Mouse (Mus musculus): ENCODE measurements around the gene Tbc1d1. TPM values are rescaled to one million over a fixed set of nuclear protein-coding genes. Genes with fewer than 3 reads are reported as not detected.

Gene Tbc1d1
- polyA plus RNA-seq, 1 experiment from 2014 or later = 39.9 TPM

GRCm38 (mm10) chr5:64279668-64280067 lies 123.6 kb downstream of the Tbc1d1 start:
- Histone ChIP-seq H3K4me2 (replicated peaks; ENCODE audit: low read depth, low read length) (no peak overlapping the region), H3K27me3 (ENCODE audit: control insufficient read depth, insufficient read depth, low read length) (no peaks in the 10 kb centered on the region), H3K9ac (ENCODE audit: low read depth, low read length) (no peak overlapping the region), H3K27ac (ENCODE audit: low read depth, low read length) (no peak overlapping the region), H3K4me1 (ENCODE audit: control insufficient read depth, insufficient read depth, low read length) (peaks cover 9% of the 10 kb centered on the region; the same call in 1 of the 2 replicates), H3K4me3 (ENCODE audit: low read length) (no peak overlapping the region), H3K9me3 (ENCODE audit: control insufficient read depth, low read length) (no peaks in the 10 kb centered on the region), H3K36me3 (ENCODE audit: control insufficient read depth, insufficient read depth, low read length) (peaks cover 52% of the 10 kb centered on the region)
- WGBS = 38% methylated on average over 7 of the region's 7 CpGs
- ATAC-seq (ENCODE audit: low FRiP score, low TSS enrichment) = no peak

GRCm38 (mm10) chr5:64280191-64280590 lies 124.1 kb downstream of the Tbc1d1 start:
- H3K27ac ChIP-seq (ENCODE audit: low read depth, low read length) = no peak overlapping the region
- H3K36me3 ChIP-seq (ENCODE audit: control insufficient read depth, insufficient read depth, low read length) = peaks cover 54% of the 10 kb centered on the region
- 91% methylated on average over 8 of the region's 8 CpGs for WGBS

GRCm38 (mm10) chr5:64280613-64281012 lies 124.5 kb downstream of the Tbc1d1 start:
- Histone ChIP-seq H3K4me1 (ENCODE audit: control insufficient read depth, insufficient read depth, low read length) (peaks cover 9% of the 10 kb centered on the region; the same call in 1 of the 2 replicates), H3K4me3 (ENCODE audit: low read length) (no peak overlapping the region), H3K4me2 (replicated peaks; ENCODE audit: low read depth, low read length) (no peak overlapping the region), H3K27ac (ENCODE audit: low read depth, low read length) (no peak overlapping the region; the same call in 1 of the 2 replicates), H3K27me3 (ENCODE audit: control insufficient read depth, insufficient read depth, low read length) (no peaks in the 10 kb centered on the region), H3K9ac (ENCODE audit: low read depth, low read length) (no peak overlapping the region), H3K36me3 (ENCODE audit: control insufficient read depth, insufficient read depth, low read length) (peaks cover 53% of the 10 kb centered on the region), H3K9me3 (ENCODE audit: control insufficient read depth, low read length) (no peaks in the 10 kb centered on the region)
- WGBS = 49% methylated on average over 4 of the region's 4 CpGs
- ATAC-seq (ENCODE audit: low FRiP score, low TSS enrichment) = no peak

More at GRCm38 (mm10) chr5:64280191-64280590, 124.1 kb downstream of the Tbc1d1 start:
- Histone ChIP-seq H3K27me3 (ENCODE audit: control insufficient read depth, insufficient read depth, low read length) (no peaks in the 10 kb centered on the region), H3K9ac (ENCODE audit: low read depth, low read length) (no peak overlapping the region), H3K4me2 (replicated peaks; ENCODE audit: low read depth, low read length) (no peak overlapping the region), H3K4me3 (ENCODE audit: low read length) (no peak overlapping the region), H3K4me1 (ENCODE audit: control insufficient read depth, insufficient read depth, low read length) (peaks cover 9% of the 10 kb centered on the region; the same call in 1 of the 2 replicates), H3K9me3 (ENCODE audit: control insufficient read depth, low read length) (no peaks in the 10 kb centered on the region)
- no peak for ATAC-seq (ENCODE audit: low FRiP score, low TSS enrichment)

- Histone ChIP-seq H3K36me3 (ENCODE audit: control insufficient read depth, insufficient read depth, low read length) (peaks cover 55% of the 10 kb centered on the region), H3K4me1 (ENCODE audit: control insufficient read depth, insufficient read depth, low read length) (peaks cover 9% of the 10 kb centered on the region; the same call in 1 of the 2 replicates), H3K27ac (ENCODE audit: low read depth, low read length) (no peak overlapping the region), H3K9me3 (ENCODE audit: control insufficient read depth, low read length) (no peaks in the 10 kb centered on the region), H3K9ac (ENCODE audit: low read depth, low read length) (no peak overlapping the region), H3K4me3 (ENCODE audit: low read length) (no peak overlapping the region), H3K4me2 (replicated peaks; ENCODE audit: low read depth, low read length) (no peak overlapping the region), H3K27me3 (ENCODE audit: control insufficient read depth, insufficient read depth, low read length) (no peaks in the 10 kb centered on the region)
- 95% methylated on average over 7 of the region's 7 CpGs for WGBS
- no peak for ATAC-seq (ENCODE audit: low FRiP score, low TSS enrichment)
These were observed 125.6 kb downstream of the Tbc1d1 start for GRCm38 (mm10) chr5:64281674-64282073.

- peaks cover 9% of the 10 kb centered on the region; the same call in 1 of the 2 replicates for H3K4me1 ChIP-seq (ENCODE audit: control insufficient read depth, insufficient read depth, low read length)
- no peak overlapping the region for H3K9ac ChIP-seq (ENCODE audit: low read depth, low read length)
- H3K27me3 ChIP-seq (ENCODE audit: control insufficient read depth, insufficient read depth, low read length) = no peaks in the 10 kb centered on the region
- ATAC-seq (ENCODE audit: low FRiP score, low TSS enrichment) = no peak
- no peak overlapping the region for H3K4me3 ChIP-seq (ENCODE audit: low read length)
- no peak overlapping the region for H3K4me2 ChIP-seq (replicated peaks; ENCODE audit: low read depth, low read length)
- 74% methylated on average over 4 of the region's 4 CpGs for WGBS
- H3K27ac ChIP-seq (ENCODE audit: low read depth, low read length) = no peak overlapping the region
- H3K9me3 ChIP-seq (ENCODE audit: control insufficient read depth, low read length) = no peaks in the 10 kb centered on the region
- H3K36me3 ChIP-seq (ENCODE audit: control insufficient read depth, insufficient read depth, low read length) = peaks cover 55% of the 10 kb centered on the region
These were observed 126.5 kb downstream of the Tbc1d1 start for GRCm38 (mm10) chr5:64282594-64282993.

- H3K27me3 ChIP-seq (ENCODE audit: control insufficient read depth, insufficient read depth, low read length) = no peaks in the 10 kb centered on the region
- H3K4me2 ChIP-seq (replicated peaks; ENCODE audit: low read depth, low read length) = no peak overlapping the region
- H3K36me3 ChIP-seq (ENCODE audit: control insufficient read depth, insufficient read depth, low read length) = peaks cover 42% of the 10 kb centered on the region; the same call in 1 of the 2 replicates
- H3K4me1 ChIP-seq (ENCODE audit: control insufficient read depth, insufficient read depth, low read length) = peaks cover 9% of the 10 kb centered on the region; the same call in 1 of the 2 replicates
- no peak overlapping the region for H3K9ac ChIP-seq (ENCODE audit: low read depth, low read length)
- 90% methylated on average over 4 of the region's 4 CpGs for WGBS
- H3K27ac ChIP-seq (ENCODE audit: low read depth, low read length) = no peak overlapping the region
- no peaks in the 10 kb centered on the region for H3K9me3 ChIP-seq (ENCODE audit: control insufficient read depth, low read length)
- H3K4me3 ChIP-seq (ENCODE audit: low read length) = no peak overlapping the region
- ATAC-seq (ENCODE audit: low FRiP score, low TSS enrichment) = no peak
These were observed 129.2 kb downstream of the Tbc1d1 start for GRCm38 (mm10) chr5:64285289-64285688.

GRCm38 (mm10) chr5:64285851-64286250 lies 129.7 kb downstream of the Tbc1d1 start:
- Histone ChIP-seq H3K9ac (ENCODE audit: low read depth, low read length) (no peak overlapping the region), H3K4me2 (replicated peaks; ENCODE audit: low read depth, low read length) (no peak overlapping the region), H3K36me3 (ENCODE audit: control insufficient read depth, insufficient read depth, low read length) (peaks cover 41% of the 10 kb centered on the region; the same call in 1 of the 2 replicates), H3K27me3 (ENCODE audit: control insufficient read depth, insufficient read depth, low read length) (no peaks in the 10 kb centered on the region), H3K4me1 (ENCODE audit: control insufficient read depth, insufficient read depth, low read length) (peaks cover 8% of the 10 kb centered on the region; the same call in 1 of the 2 replicates), H3K4me3 (ENCODE audit: low read length) (no peak overlapping the region), H3K9me3 (ENCODE audit: control insufficient read depth, low read length) (no peaks in the 10 kb centered on the region), H3K27ac (ENCODE audit: low read depth, low read length) (no peak overlapping the region)
- 91% methylated on average over 13 of the region's 13 CpGs for WGBS
- ATAC-seq (ENCODE audit: low FRiP score, low TSS enrichment) = no peak

GRCm38 (mm10) chr5:64287287-64287686 lies 131.2 kb downstream of the Tbc1d1 start:
- peak overlapping the region; percentile 59 for H3K27ac ChIP-seq (ENCODE audit: low read depth, low read length)
- no peaks in the 10 kb centered on the region for H3K9me3 ChIP-seq (ENCODE audit: control insufficient read depth, low read length)
- ATAC-seq (ENCODE audit: low FRiP score, low TSS enrichment) = peak; percentile 81
- peaks cover 8% of the 10 kb centered on the region; the same call in 1 of the 2 replicates for H3K4me1 ChIP-seq (ENCODE audit: control insufficient read depth, insufficient read depth, low read length)
- H3K27me3 ChIP-seq (ENCODE audit: control insufficient read depth, insufficient read depth, low read length) = no peaks in the 10 kb centered on the region
- no peak overlapping the region for H3K4me2 ChIP-seq (replicated peaks; ENCODE audit: low read depth, low read length)
- no peak overlapping the region for H3K9ac ChIP-seq (ENCODE audit: low read depth, low read length)
- peaks cover 37% of the 10 kb centered on the region; the same call in 1 of the 2 replicates for H3K36me3 ChIP-seq (ENCODE audit: control insufficient read depth, insufficient read depth, low read length)
- H3K4me3 ChIP-seq (ENCODE audit: low read length) = no peak overlapping the region
- 31% methylated on average over 8 of the region's 8 CpGs for WGBS

- Histone ChIP-seq H3K4me1 (ENCODE audit: control insufficient read depth, insufficient read depth, low read length) (peaks cover 8% of the 10 kb centered on the region; the same call in 1 of the 2 replicates), H3K9ac (ENCODE audit: low read depth, low read length) (no peak overlapping the region), H3K27me3 (ENCODE audit: control insufficient read depth, insufficient read depth, low read length) (no peaks in the 10 kb centered on the region), H3K4me3 (ENCODE audit: low read length) (no peak overlapping the region), H3K27ac (ENCODE audit: low read depth, low read length) (0 out of 2 replicates have a peak overlapping the region, but pooled peaks have one; percentile 17), H3K9me3 (ENCODE audit: control insufficient read depth, low read length) (no peaks in the 10 kb centered on the region), H3K36me3 (ENCODE audit: control insufficient read depth, insufficient read depth, low read length) (peaks cover 27% of the 10 kb centered on the region; the same call in 1 of the 2 replicates), H3K4me2 (replicated peaks; ENCODE audit: low read depth, low read length) (no peak overlapping the region)
- no peak for ATAC-seq (ENCODE audit: low FRiP score, low TSS enrichment)
- WGBS = 83% methylated on average over 14 of the region's 14 CpGs
These were observed 132.2 kb downstream of the Tbc1d1 start for GRCm38 (mm10) chr5:64288031-64288928.
